Mouse (Mus musculus) forebrain, postnatal 0 days (tissue): Measurements from ENCODE around the gene Maob. TPM values are rescaled to one million over a fixed set of nuclear protein-coding genes. Genes with fewer than 3 reads are reported as not detected.

Experiments
- ATAC-seq: fragments of 200-750 bp; cut with Nextera tagmentation; 2 replicates; pipeline ENCODE4 v1.8.0; 2017; ENCODE audit warnings: mild to moderate bottlenecking, moderate library complexity
- DNase-seq: peaks from one replicate; pipeline ENCODE4 v3.0.0-alpha.2; 2015
- H3K27ac ChIP-seq: fragments of 300-500 bp; sonication (generic); 2 replicates; pipeline ENCODE4 v1.5.1; 2014; ENCODE audit warnings: low read depth, mild to moderate bottlenecking, antibody characterized with exemption, low read length, moderate library complexity, mixed read lengths
- H3K27me3 ChIP-seq: fragments of 300-500 bp; sonication (generic); 2 replicates; pipeline ENCODE4 v1.6.1; 2014; ENCODE audit warnings: mild to moderate bottlenecking, low read length, mixed read lengths; ENCODE audit not compliant: insufficient read depth
- H3K36me3 ChIP-seq: fragments of 300-500 bp; sonication (generic); 2 replicates; pipeline ENCODE4 v1.6.1; 2014; ENCODE audit warnings: mild to moderate bottlenecking, moderate library complexity; ENCODE audit not compliant: insufficient read depth
- H3K4me1 ChIP-seq: fragments of 300-500 bp; sonication (generic); 2 replicates; pipeline ENCODE4 v1.6.1; 2014; ENCODE audit warnings: antibody characterized with exemption; ENCODE audit not compliant: insufficient read depth
- H3K4me2 ChIP-seq: fragments of 300-500 bp; sonication (generic); 2 replicates; pipeline ENCODE4 v1.6.1; 2014; ENCODE audit warnings: low read depth, mild to moderate bottlenecking, moderate library complexity
- H3K4me3 ChIP-seq: fragments of 300-500 bp; sonication (generic); 2 replicates; pipeline ENCODE4 v1.5.1; 2014; ENCODE audit warnings: low read depth, low read length, mixed read lengths
- H3K9ac ChIP-seq: fragments of 300-500 bp; sonication (generic); 2 replicates; pipeline ENCODE4 v1.6.1; 2014; ENCODE audit warnings: mild to moderate bottlenecking
- H3K9me3 ChIP-seq: fragments of 300-500 bp; sonication (generic); 2 replicates; pipeline ENCODE4 v1.6.1; 2016; ENCODE audit warnings: low read length
- CTCF ChIP-seq: sonication (generic); IDR thresholded peaks from 2 replicates; pipeline ENCODE4 v1.5.1; 2016; ENCODE audit warnings: antibody characterized with exemption, control low read depth, low read depth
- WGBS: fragments of 180-500 bp; shearing (Covaris S2); extraction: QIAGEN DNeasy Blood & Tissue Kit; methylation state at CpG from one replicate; pipeline ENCODE4 v1.1.7; 2014; 5-methylcytosine and 5-hydroxymethylcytosine counted together
- polyA plus RNA-seq: library from polyadenylated mRNA; unstranded; fragments of >200 nt; fragmentation: Nextera tagmentation; extraction: Ambion mirVana; gene quantifications from 2 replicates; pipeline ENCODE4 v1.2.1, GENCODE M21; 2015
- total RNA-seq: library from RNA; depleted of rRNA; stranded (reverse); fragments of >200 nt; gene quantifications from 2 replicates; pipeline ENCODE4 v1.2.3, GENCODE M21; 2014

The Maob gene
- total and polyA plus RNA-seq, 2 experiments from 2014 or later, result 2.5 to 6.0 TPM

GRCm38 (mm10) chrX:16815965-16816364, 1.2 kb downstream of the Maob start:
- H3K27me3 ChIP-seq, result no peaks in the 10 kb centered on the region
- H3K36me3 ChIP-seq, result no peaks in the 10 kb centered on the region
- no peaks in the 10 kb centered on the region for H3K4me1 ChIP-seq
- H3K4me3 ChIP-seq, result no peak overlapping the region
- no peak for DNase-seq
- H3K27ac ChIP-seq, result no peak overlapping the region
- no peak overlapping the region for H3K4me2 ChIP-seq
- TF ChIP-seq CTCF, result no peak
- WGBS, result 84% methylated on average over 3 of the region's 3 CpGs
- no peaks in the 10 kb centered on the region for H3K9me3 ChIP-seq
- H3K9ac ChIP-seq, result no peak overlapping the region
- ATAC-seq, result no peak

- TF ChIP-seq CTCF, result no peak
- WGBS, result 61% methylated on average over 3 of the region's 3 CpGs
Observed at GRCm38 (mm10) chrX:16812080-16812479, 5.1 kb downstream of the Maob start.

GRCm38 (mm10) chrX:16767453-16767852, 49.7 kb downstream of the Maob start:
- ATAC-seq (no peak), DNase-seq (no peak)
- 71% methylated on average over 1 of the region's 1 CpGs for WGBS
- no peaks in the 10 kb centered on the region for H3K27me3 ChIP-seq
- H3K4me2 ChIP-seq, result no peak overlapping the region
- no peak overlapping the region for H3K4me3 ChIP-seq
- H3K27ac ChIP-seq, result no peak overlapping the region
- TF ChIP-seq CTCF, result no peak
- no peaks in the 10 kb centered on the region for H3K9me3 ChIP-seq
- no peak overlapping the region for H3K9ac ChIP-seq
- no peaks in the 10 kb centered on the region for H3K36me3 ChIP-seq
- no peaks in the 10 kb centered on the region for H3K4me1 ChIP-seq

More at GRCm38 (mm10) chrX:16812080-16812479, 5.1 kb downstream of the Maob start:
- Histone ChIP-seq H3K27ac (no peak overlapping the region), H3K36me3 (no peaks in the 10 kb centered on the region), H3K9me3 (no peaks in the 10 kb centered on the region), H3K4me2 (no peak overlapping the region), H3K4me1 (no peaks in the 10 kb centered on the region), H3K27me3 (no peaks in the 10 kb centered on the region), H3K9ac (no peak overlapping the region), H3K4me3 (no peak overlapping the region)
- no peak for DNase-seq
- no peak for ATAC-seq

- Histone ChIP-seq H3K9ac (no peak overlapping the region), H3K4me1 (no peaks in the 10 kb centered on the region), H3K27me3 (no peaks in the 10 kb centered on the region), H3K36me3 (no peaks in the 10 kb centered on the region), H3K9me3 (no peaks in the 10 kb centered on the region), H3K4me2 (no peak overlapping the region), H3K27ac (no peak overlapping the region), H3K4me3 (no peak overlapping the region)
- DNase-seq, result peak; percentile 31
- 60% methylated on average over 4 of the region's 4 CpGs for WGBS
- no peak for ATAC-seq
- peak; percentile 47 for TF ChIP-seq CTCF
Observed at GRCm38 (mm10) chrX:16766156-16766555, 51.0 kb downstream of the Maob start.

GRCm38 (mm10) chrX:16761430-16761829, 55.7 kb downstream of the Maob start:
- Histone ChIP-seq H3K27ac (no peak overlapping the region), H3K36me3 (no peaks in the 10 kb centered on the region), H3K4me2 (no peak overlapping the region), H3K9ac (no peak overlapping the region), H3K9me3 (no peaks in the 10 kb centered on the region), H3K27me3 (no peaks in the 10 kb centered on the region), H3K4me1 (no peaks in the 10 kb centered on the region), H3K4me3 (no peak overlapping the region)
- TF ChIP-seq CTCF, result no peak
- ATAC-seq (no peak), DNase-seq (no peak)
- WGBS, result 63% methylated on average over 3 of the region's 3 CpGs

GRCm38 (mm10) chrX:16754761-16755160, 62.4 kb downstream of the Maob start:
- H3K27me3 ChIP-seq, result no peaks in the 10 kb centered on the region
- TF ChIP-seq CTCF, result no peak
- DNase-seq (no peak), ATAC-seq (no peak)
- H3K27ac ChIP-seq, result no peak overlapping the region
- H3K4me2 ChIP-seq, result no peak overlapping the region
- H3K36me3 ChIP-seq, result no peaks in the 10 kb centered on the region
- no peak overlapping the region for H3K4me3 ChIP-seq
- no peaks in the 10 kb centered on the region for H3K9me3 ChIP-seq
- H3K9ac ChIP-seq, result no peak overlapping the region
- H3K4me1 ChIP-seq, result no peaks in the 10 kb centered on the region

GRCm38 (mm10) chrX:16748932-16749331, 68.2 kb downstream of the Maob start:
- Histone ChIP-seq H3K4me1 (no peaks in the 10 kb centered on the region), H3K9me3 (no peaks in the 10 kb centered on the region)

GRCm38 (mm10) chrX:16714033-16714432, 103.1 kb downstream of the Maob start:
- Histone ChIP-seq H3K4me3 (no peak overlapping the region), H3K27ac (no peak overlapping the region), H3K9ac (no peak overlapping the region), H3K9me3 (no peaks in the 10 kb centered on the region), H3K27me3 (no peaks in the 10 kb centered on the region), H3K4me2 (no peak overlapping the region), H3K4me1 (no peaks in the 10 kb centered on the region), H3K36me3 (no peaks in the 10 kb centered on the region)
- 88% methylated on average over 1 of the region's 1 CpGs for WGBS
- no peak for DNase-seq
- no peak for TF ChIP-seq CTCF
- ATAC-seq, result no peak

More at GRCm38 (mm10) chrX:16748932-16749331, 68.2 kb downstream of the Maob start:
- no peak for DNase-seq
- WGBS, result 47% methylated on average over 1 of the region's 1 CpGs
- Histone ChIP-seq H3K27me3 (no peaks in the 10 kb centered on the region), H3K4me2 (no peak overlapping the region), H3K36me3 (no peaks in the 10 kb centered on the region), H3K4me3 (no peak overlapping the region), H3K27ac (no peak overlapping the region), H3K9ac (no peak overlapping the region)
- no peak for TF ChIP-seq CTCF
- ATAC-seq, result no peak
